Mouse (Mus musculus): Measurements from ENCODE around the gene Tceal9. TPM values are rescaled to one million over a fixed set of nuclear protein-coding genes. Genes with fewer than 3 reads are reported as not detected.
A peak's percentile ranks its signal among the peaks of the same experiment; 100 is the strongest.
"Not testable (repeated sequence)": the region's sequence is repeated elsewhere in the genome, so short reads cannot be mapped to it uniquely, and the experiment has no call there.

Gene Tceal9
- 360 and 363 TPM in 2 replicates for polyA plus RNA-seq (2016; fragmentation: Nextera tagmentation; extraction: Ambion mirVana)

- H3K27me3 ChIP-seq (ENCODE audit: poor library complexity, severe bottlenecking) = peaks cover 37% of the 10 kb centered on the region
- peaks cover 16% of the 10 kb centered on the region for H3K36me3 ChIP-seq (replicated peaks)
- WGBS = 25% methylated on average over 20 of the region's 20 CpGs
- H3K9me3 ChIP-seq = no peaks in the 10 kb centered on the region
- DNase-seq (ENCODE audit: extremely low spot score, low spot score) = peak; percentile 72
- H3K4me3 ChIP-seq = peak within 1 kb of the TSS; percentile 62
- peaks cover 7% of the 10 kb centered on the region for H3K4me1 ChIP-seq
- H3K27ac ChIP-seq = peak within 1 kb of the TSS; percentile 89
Observed at GRCm38 (mm10) chrX:136244574-136245229, at the start of gene Tceal9. Tceal9 (plus strand) TSS chrX:136245079.

GRCm38 (mm10) chrX:136195193-136195944, 49.5 kb upstream of the Tceal9 start:
- Histone ChIP-seq H3K4me3 (no peak overlapping the region), H3K36me3 (replicated peaks) (no peaks in the 10 kb centered on the region), H3K9me3 (no peaks in the 10 kb centered on the region), H3K27me3 (ENCODE audit: poor library complexity, severe bottlenecking) (peaks cover 32% of the 10 kb centered on the region), H3K27ac (no peak overlapping the region), H3K4me1 (no peaks in the 10 kb centered on the region)
- WGBS = 88% methylated on average over 16 of the region's 16 CpGs
- no peak for DNase-seq (ENCODE audit: extremely low spot score, low spot score)

GRCm38 (mm10) chrX:136196873-136197272, 48.0 kb upstream of the Tceal9 start:
- Histone ChIP-seq H3K4me1 (no peaks in the 10 kb centered on the region), H3K9me3 (no peaks in the 10 kb centered on the region), H3K27ac (no peak overlapping the region), H3K4me3 (no peak overlapping the region), H3K36me3 (replicated peaks) (no peaks in the 10 kb centered on the region), H3K27me3 (ENCODE audit: poor library complexity, severe bottlenecking) (peaks cover 39% of the 10 kb centered on the region)
- WGBS = 64% methylated on average over 1 of the region's 1 CpGs
- peak; percentile 35 for DNase-seq (ENCODE audit: extremely low spot score, low spot score)

- Histone ChIP-seq H3K9me3 (no peaks in the 10 kb centered on the region), H3K4me1 (peaks cover 15% of the 10 kb centered on the region), H3K4me3 (peak overlapping the region; percentile 55), H3K27me3 (ENCODE audit: poor library complexity, severe bottlenecking) (peaks cover 53% of the 10 kb centered on the region), H3K27ac (no peak overlapping the region), H3K36me3 (replicated peaks) (no peaks in the 10 kb centered on the region)
- no peak for DNase-seq (ENCODE audit: extremely low spot score, low spot score)
- WGBS = 20% methylated on average over 7 of the region's 7 CpGs
Observed at GRCm38 (mm10) chrX:136203257-136203656, 41.6 kb upstream of the Tceal9 start.

DNA sequence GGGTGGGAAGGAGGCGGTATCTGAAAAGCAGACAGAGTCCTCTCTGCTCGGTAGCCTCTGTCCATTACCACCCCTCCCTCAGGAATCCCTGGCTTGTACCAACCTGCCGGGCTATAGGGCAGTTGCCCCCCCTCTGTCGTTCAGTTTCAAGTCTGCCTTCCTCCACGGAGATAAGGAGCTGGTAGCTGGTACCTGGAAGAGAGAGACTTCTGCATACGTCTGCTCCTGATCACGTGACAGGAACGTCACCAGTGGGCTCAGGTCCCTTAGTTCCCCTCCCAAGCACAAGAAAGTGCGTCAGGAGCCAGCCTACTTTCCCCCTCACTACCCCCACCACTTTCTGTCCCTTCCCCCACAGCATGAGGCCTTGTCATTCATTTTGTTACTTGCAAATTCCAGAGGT, 41.2 kb upstream of the Tceal9 start, which contains the start of gene Tceal5:
TSS of gene Tceal5 (minus strand) at position 213 of the 403 bp plus-strand sequence.
- no peaks in the 10 kb centered on the region for H3K36me3 ChIP-seq (replicated peaks)
- peaks cover 53% of the 10 kb centered on the region for H3K27me3 ChIP-seq (ENCODE audit: poor library complexity, severe bottlenecking)
- peaks cover 15% of the 10 kb centered on the region for H3K4me1 ChIP-seq
- no peaks in the 10 kb centered on the region for H3K9me3 ChIP-seq
- peak within 1 kb of the TSS; percentile 55 for H3K4me3 ChIP-seq
- 18% methylated on average over 9 of the region's 9 CpGs for WGBS
- H3K27ac ChIP-seq = no peak within 1 kb of the TSS
- DNase-seq (ENCODE audit: extremely low spot score, low spot score) = peak; percentile 38

DNA sequence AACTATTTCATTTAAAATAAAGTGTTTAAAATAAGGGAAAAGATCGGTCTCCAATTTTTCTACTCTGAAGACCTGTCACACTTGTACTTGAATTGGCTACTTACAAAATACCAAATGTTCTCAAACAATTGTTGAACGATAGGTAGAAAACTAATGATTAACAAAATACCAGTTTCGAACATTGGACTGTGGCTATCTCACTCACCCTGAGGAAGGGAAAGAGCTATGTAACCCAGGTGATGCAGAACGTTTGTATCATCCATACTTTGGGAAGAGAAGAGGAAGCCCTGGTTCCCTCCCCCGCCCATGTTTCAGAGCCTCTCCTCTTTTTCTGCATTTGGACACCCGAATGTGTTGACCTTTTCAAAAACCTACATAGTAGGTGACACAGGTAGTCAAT, 40.5 kb upstream of the Tceal9 start:
- DNase-seq (ENCODE audit: extremely low spot score, low spot score) = no peak
- H3K4me1 ChIP-seq = peaks cover 15% of the 10 kb centered on the region
- no peaks in the 10 kb centered on the region for H3K9me3 ChIP-seq
- H3K4me3 ChIP-seq = no peak overlapping the region
- H3K36me3 ChIP-seq (replicated peaks) = no peaks in the 10 kb centered on the region
- no peak overlapping the region for H3K27ac ChIP-seq
- H3K27me3 ChIP-seq (ENCODE audit: poor library complexity, severe bottlenecking) = peaks cover 49% of the 10 kb centered on the region
- WGBS = 81% methylated on average over 6 of the region's 6 CpGs

DNA sequence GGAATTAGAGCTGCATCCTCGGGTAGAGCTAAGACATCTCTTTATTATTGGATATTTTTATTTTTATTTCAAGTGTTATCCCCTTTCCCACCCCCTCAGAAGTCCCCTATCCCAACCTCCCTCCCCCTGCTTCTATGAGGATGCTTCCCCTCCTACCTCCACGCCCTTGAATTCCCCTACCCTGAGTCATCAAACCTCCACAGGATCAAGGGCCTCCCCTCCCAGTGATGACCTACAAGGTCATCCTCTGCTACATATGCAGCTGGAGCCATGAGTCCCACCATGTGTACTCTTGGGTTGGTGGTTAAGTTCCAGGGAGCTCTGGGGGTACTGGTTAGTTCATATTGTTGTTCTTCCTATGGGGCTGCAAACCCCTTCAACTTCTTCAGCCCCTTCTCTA, 31.5 kb upstream of the Tceal9 start:
- no peak for DNase-seq (ENCODE audit: extremely low spot score, low spot score)
- Histone ChIP-seq H3K27ac (no peak overlapping the region), H3K4me1 (peaks cover 5% of the 10 kb centered on the region), H3K36me3 (replicated peaks) (peaks cover 9% of the 10 kb centered on the region; the same call in 1 of the 2 replicates), H3K4me3 (no peak overlapping the region), H3K27me3 (ENCODE audit: poor library complexity, severe bottlenecking) (peaks cover 17% of the 10 kb centered on the region; the same call in 1 of the 2 replicates), H3K9me3 (no peaks in the 10 kb centered on the region)
- WGBS = 90% methylated on average over 2 of the region's 2 CpGs

DNA sequence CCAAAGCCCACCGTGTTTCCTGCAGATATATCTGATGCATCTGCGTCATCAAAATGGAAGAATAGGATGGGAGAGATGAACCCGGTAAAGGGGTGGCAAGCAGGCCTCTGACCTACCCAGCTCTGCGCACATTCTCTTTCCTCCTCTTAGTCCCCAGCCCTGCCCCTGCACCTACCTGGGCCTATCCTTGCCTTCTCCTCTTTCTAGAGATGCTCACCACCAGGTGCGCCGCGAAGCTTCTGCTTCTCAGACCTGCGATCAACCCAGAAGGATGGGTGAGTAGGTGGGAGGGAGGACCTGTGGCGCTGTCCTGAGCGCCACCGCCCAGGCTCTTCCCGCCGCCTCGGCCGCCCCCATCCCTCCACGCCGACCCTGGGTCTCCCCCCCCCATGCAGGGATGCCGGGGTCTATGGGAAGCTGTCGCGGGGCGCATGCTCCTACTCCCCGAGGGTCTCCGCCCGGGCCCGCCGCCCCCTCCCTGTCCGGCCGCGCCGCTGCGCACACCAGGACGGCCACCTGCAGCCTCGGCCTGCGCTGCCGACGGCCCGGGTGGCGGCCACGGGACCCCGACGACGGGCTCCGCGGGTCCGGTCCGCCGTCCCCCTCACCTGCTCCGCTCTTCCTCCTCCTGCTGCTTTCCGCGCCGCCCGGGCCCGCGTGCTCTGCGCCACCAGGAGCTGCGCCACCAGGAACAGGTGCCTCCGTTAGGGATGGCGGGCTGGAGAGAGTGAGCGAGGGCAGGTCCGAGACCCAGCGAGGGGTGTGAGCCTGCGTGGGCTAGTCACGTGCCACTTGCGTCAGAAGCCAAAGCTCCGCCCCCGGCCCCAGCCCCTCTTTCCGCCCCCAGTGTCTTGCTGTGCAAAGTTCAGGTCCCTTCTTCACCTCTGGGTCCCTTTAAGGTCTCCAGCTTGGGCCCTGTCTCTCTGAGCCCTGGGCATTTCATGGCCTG, 29.9 kb upstream of the Tceal9 start, which contains the start of the genes Tceal7 and Bex1:
TSS of gene Tceal7 (plus strand) at position 51 of the 949 bp plus-strand sequence.
TSS of gene Bex1 (minus strand) at position 785 of the 949 bp plus-strand sequence.
- peak within 1 kb of the TSS; percentile 79 for H3K27ac ChIP-seq
- 25% methylated on average over 13 of the region's 67 CpGs for WGBS
- not testable (repeated sequence) for H3K9me3 ChIP-seq; H3K4me1 ChIP-seq; H3K36me3 ChIP-seq (replicated peaks)
- DNase-seq (ENCODE audit: extremely low spot score, low spot score) = peak; percentile 14
- H3K4me3 ChIP-seq = peak within 1 kb of the TSS; percentile 56
- peaks cover 17% of the 10 kb centered on the region for H3K27me3 ChIP-seq (ENCODE audit: poor library complexity, severe bottlenecking)

DNA sequence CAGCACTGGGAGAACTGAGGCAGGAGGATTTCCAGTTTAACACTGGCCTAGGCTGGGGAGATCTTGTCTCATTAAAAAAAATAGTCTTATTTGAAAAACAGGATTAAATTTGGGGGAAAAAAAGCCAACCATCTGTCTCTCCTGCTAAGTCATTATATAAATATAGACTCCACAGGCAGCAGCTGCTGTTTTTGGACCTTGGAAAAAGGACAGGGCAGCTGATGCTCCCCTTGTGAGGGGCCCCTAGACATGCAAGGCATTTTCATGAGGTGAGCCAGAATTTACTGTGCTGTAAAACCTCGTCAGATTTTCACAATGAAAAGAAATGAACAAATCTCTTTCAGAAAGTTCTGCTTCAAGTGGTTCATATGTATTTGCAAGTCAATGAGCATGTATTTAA, 28.6 kb upstream of the Tceal9 start:
- Histone ChIP-seq H3K27me3 (ENCODE audit: poor library complexity, severe bottlenecking) (peaks cover 17% of the 10 kb centered on the region), H3K4me3 (no peak overlapping the region), H3K36me3 (replicated peaks) (peaks cover 9% of the 10 kb centered on the region; the same call in 1 of the 2 replicates), H3K27ac (no peak overlapping the region), H3K9me3 (no peaks in the 10 kb centered on the region), H3K4me1 (peaks cover 5% of the 10 kb centered on the region)
- 82% methylated on average over 1 of the region's 1 CpGs for WGBS
- no peak for DNase-seq (ENCODE audit: extremely low spot score, low spot score)

GRCm38 (mm10) chrX:136223714-136224113, 21.2 kb upstream of the Tceal9 start:
- Histone ChIP-seq H3K36me3 (replicated peaks) (no peaks in the 10 kb centered on the region), H3K9me3 (no peaks in the 10 kb centered on the region), H3K4me3 (no peak overlapping the region), H3K27ac (no peak overlapping the region), H3K27me3 (ENCODE audit: poor library complexity, severe bottlenecking) (peaks cover 42% of the 10 kb centered on the region), H3K4me1 (no peaks in the 10 kb centered on the region)
- 75% methylated on average over 6 of the region's 6 CpGs for WGBS
- DNase-seq (ENCODE audit: extremely low spot score, low spot score) = no peak

GRCm38 (mm10) chrX:136227768-136228167, 17.1 kb upstream of the Tceal9 start:
- Histone ChIP-seq H3K4me3 (no peak overlapping the region), H3K36me3 (replicated peaks) (no peaks in the 10 kb centered on the region), H3K9me3 (no peaks in the 10 kb centered on the region), H3K27ac (no peak overlapping the region), H3K27me3 (ENCODE audit: poor library complexity, severe bottlenecking) (peaks cover 45% of the 10 kb centered on the region), H3K4me1 (no peaks in the 10 kb centered on the region)
- WGBS = 86% methylated on average over 5 of the region's 5 CpGs
- no peak for DNase-seq (ENCODE audit: extremely low spot score, low spot score)

DNA sequence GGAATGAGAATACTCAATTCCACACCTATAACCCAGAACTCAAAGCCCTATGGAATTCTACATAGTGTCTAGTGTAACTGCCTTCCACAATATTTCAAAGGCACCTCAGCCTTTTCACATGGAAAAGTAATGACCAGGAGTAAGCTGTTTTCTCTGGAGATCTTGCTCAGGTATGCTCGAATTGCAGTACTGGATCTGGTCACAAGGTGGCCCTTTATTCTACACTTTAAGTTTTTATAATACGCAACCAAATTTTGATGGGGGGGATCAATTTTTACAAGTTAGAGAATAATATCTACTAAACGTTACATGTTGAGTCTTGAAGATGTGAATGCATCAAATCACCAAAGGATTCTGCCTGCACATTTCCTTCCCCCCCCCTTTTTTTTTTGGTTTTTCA, 6.8 kb upstream of the Tceal9 start:
- Histone ChIP-seq H3K4me3 (no peak overlapping the region), H3K4me1 (no peaks in the 10 kb centered on the region), H3K27ac (no peak overlapping the region), H3K36me3 (replicated peaks) (no peaks in the 10 kb centered on the region), H3K9me3 (no peaks in the 10 kb centered on the region), H3K27me3 (ENCODE audit: poor library complexity, severe bottlenecking) (peaks cover 22% of the 10 kb centered on the region)
- no peak for DNase-seq (ENCODE audit: extremely low spot score, low spot score)
- WGBS = 57% methylated on average over 3 of the region's 3 CpGs

Measured in forebrain, embryonic 10.5 days (tissue).